Mouse (Mus musculus) bone marrow, adult 2 months (tissue): Measurements from ENCODE around the gene Mpp2. TPM values are rescaled to one million over a fixed set of nuclear protein-coding genes. Genes with fewer than 3 reads are reported as not detected.

Experiments used
- H3K27ac ChIP-seq: fragments of 200-500 bp; 2 replicates; pipeline ENCODE4 v1.5.1; 2012; ENCODE audit warnings: low read depth, mild to moderate bottlenecking, control low read depth, inconsistent platforms, low read length; ENCODE audit not compliant: control insufficient read depth, poor library complexity, insufficient read depth
- H3K4me1 ChIP-seq: fragments of 200-500 bp; 2 replicates; pipeline ENCODE4 v1.6.1; 2011; ENCODE audit warnings: low read length; ENCODE audit not compliant: control insufficient read depth, insufficient read depth
- H3K4me3 ChIP-seq: fragments of 200-500 bp; replicated peaks from 2 replicates; pipeline ENCODE3; 2011; ENCODE audit warnings: mild to moderate bottlenecking, low read depth, low read length, control low read depth; ENCODE audit not compliant: control insufficient read depth
- CTCF ChIP-seq: fragments of 200-500 bp; IDR thresholded peaks from 2 replicates; pipeline ENCODE4 v1.5.1; 2011; ENCODE audit warnings: low read length, control low read depth; ENCODE audit not compliant: control insufficient read depth, insufficient read depth
- POLR2A ChIP-seq: fragments of 200-500 bp; IDR thresholded peaks from 2 replicates; pipeline ENCODE4 v1.6.1; 2011; ENCODE audit warnings: low read depth, mild to moderate bottlenecking, control low read depth, low read length, borderline replicate concordance; ENCODE audit not compliant: control insufficient read depth
- whole genome bisulfite sequencing: fragments of 180-500 bp; shearing (Covaris S2); methylation state at CpG from one replicate; pipeline ENCODE4 v1.1.7; 2018; 5-methylcytosine and 5-hydroxymethylcytosine counted together
- polyA plus RNA-seq: library from polyadenylated mRNA; stranded (reverse); fragments of >200 nt; gene quantifications from 2 replicates; pipeline ENCODE4 v1.2.4, GENCODE M21; 2011; ENCODE audit warnings: low replicate concordance; ENCODE audit not compliant: missing spikeins, insufficient read depth, insufficient read length

The Mpp2 gene
- polyA plus RNA-seq, 1 experiment: 18.2 TPM

DNA sequence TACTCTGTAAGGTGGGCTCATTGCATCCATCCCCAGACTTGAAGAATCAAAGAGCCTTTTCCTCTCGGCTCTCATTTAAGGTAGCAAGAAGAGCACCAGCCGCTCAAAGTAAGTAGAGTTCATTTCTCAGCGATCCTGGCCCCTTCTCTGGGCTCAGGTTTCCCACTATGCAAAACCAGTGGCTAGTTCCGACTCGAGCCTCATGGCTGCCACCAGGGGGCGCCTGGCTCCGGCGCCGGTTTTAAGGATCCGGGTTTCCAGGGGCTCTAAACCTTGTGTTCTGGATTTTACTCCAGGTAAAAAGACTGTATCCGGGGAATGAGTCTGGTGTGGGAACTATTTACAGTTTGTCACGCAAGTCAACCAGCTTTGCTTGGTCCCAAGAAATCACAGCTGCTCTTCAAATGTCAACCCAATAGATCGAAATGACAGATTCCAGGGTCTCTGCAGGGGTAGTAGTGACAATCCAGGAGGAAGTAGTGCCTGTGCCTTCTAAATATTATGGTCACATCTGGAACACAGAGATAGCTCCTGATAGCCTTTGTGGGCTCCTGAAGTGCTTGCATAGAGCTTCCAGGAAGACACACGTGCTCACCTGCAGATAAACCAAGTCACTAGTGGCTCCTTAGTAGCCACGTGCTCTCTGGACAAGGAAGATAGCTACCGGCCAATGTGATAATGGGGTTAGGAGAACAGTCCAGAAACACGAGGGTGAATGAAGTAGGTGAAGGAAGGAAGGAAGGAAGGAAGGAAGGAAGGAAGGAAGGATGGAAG lies 14.4 kb upstream of the Mpp2 start:
- WGBS: 10% methylated on average over 17 of the region's 17 CpGs
- Histone ChIP-seq H3K4me3 (no peak overlapping the region), H3K27ac (no peak overlapping the region), H3K4me1 (no peaks in the 10 kb centered on the region)
- TF ChIP-seq POLR2A (no peak), CTCF (peak; percentile 69)

DNA sequence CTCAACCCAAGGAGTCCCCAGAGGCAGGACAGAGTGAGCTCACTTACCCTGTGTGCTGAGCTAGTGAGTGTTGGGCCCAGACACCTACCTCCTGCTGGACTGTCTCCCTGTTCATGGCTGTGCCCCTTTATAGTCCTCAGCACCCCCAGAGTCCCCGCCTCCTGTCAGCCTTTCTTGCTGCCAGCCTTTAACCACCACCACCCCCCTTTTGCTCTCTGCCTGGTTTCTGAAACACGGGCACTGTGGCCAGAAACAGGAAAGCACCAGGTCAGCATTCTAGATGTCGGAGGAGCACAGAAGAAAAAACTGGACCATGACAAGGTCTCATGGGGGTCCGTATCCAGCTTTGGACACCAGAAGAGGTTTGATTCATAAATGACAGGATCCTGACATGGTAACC lies 12.9 kb upstream of the Mpp2 start, which contains the start of gene Ppy:
TSS of gene Ppy (minus strand) at position 101 of the 400 bp plus-strand sequence.
- TF ChIP-seq CTCF: no peak
- TF ChIP-seq POLR2A: no peak
- no peaks in the 10 kb centered on the region for H3K4me1 ChIP-seq
- 53% methylated on average over 4 of the region's 4 CpGs for WGBS

DNA sequence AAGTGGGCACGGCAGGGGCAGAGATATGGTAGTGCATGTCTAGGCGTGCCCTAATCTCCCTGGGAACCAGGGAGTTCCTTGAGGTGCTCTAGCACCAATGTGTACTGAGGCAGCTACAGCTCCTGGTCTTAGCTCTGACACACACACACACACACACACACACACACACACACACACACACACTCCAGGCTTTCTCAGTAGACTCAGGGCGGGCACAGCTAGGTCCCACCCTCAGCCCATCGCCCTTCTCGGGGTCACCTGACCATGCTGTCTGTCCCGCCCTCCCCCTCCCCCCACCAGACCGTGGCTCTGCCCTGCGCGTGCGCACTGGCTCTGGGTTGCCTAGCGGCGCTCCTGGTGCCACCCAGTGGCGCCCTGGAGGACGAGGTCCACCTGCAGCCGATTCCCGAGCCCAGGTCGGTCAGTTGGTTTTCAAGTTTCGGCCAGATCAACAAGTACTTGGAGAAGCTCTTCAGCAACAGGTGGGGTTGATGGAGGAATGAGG lies 8.6 kb upstream of the Mpp2 start:
- TF ChIP-seq POLR2A (no peak), CTCF (peak; percentile 24; the same call in 1 of the 2 replicates)
- Histone ChIP-seq H3K27ac (no peak overlapping the region), H3K4me1 (no peaks in the 10 kb centered on the region), H3K4me3 (no peak overlapping the region)
- WGBS: 2% methylated on average over 18 of the region's 18 CpGs

More for the DNA sequence above, 12.9 kb upstream of the Mpp2 start, which contains the start of gene Ppy:
- Histone ChIP-seq H3K4me3 (no peak within 1 kb of the TSS), H3K27ac (no peak within 1 kb of the TSS)

DNA sequence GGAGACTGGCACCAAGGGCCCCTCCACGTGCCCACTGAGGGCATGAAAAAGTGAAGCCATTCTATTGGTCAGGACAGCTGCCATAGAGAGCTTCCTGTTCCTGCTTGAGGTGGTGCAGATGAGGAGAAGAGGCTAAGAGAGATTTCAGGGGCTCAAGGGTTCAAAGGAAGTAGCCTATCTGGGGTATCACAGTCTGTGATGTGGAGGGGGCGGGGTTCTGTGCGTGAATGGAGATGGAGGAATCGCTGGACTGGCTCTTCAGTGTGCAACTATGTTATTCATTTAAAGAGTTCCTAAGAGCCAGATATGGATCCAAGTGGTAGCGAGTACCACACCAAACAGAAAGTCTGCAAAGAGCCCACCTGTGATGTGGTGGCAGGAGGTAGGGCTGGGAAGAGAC lies 8.1 kb upstream of the Mpp2 start:
- no peak for TF ChIP-seq CTCF
- no peak for TF ChIP-seq POLR2A
- H3K4me1 ChIP-seq: no peaks in the 10 kb centered on the region

DNA sequence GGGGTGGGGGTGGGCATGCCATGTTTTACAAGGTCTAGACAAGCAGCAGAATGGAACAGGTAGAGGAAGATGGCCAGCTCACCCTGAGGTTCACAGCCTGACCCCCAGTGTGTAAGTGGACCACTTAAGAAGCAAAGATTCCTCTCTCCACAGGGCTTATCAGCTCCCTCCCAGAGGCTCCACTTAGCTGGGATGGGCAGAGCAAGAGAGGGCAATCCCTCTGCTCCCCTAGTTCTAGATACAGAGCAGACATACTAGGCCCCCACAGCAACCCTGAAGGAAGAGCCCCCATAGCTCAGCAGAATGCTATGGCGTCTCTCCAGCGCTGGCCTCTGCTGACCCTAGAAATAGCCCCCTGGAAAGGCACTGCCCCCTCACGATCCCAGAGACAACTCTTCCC lies 7.4 kb upstream of the Mpp2 start:
- H3K4me1 ChIP-seq: no peaks in the 10 kb centered on the region
- H3K4me3 ChIP-seq: no peak overlapping the region
- TF ChIP-seq POLR2A (no peak), CTCF (no peak)
- no peak overlapping the region for H3K27ac ChIP-seq
- WGBS: 86% methylated on average over 3 of the region's 3 CpGs

More for the DNA sequence above, 8.1 kb upstream of the Mpp2 start:
- 45% methylated on average over 5 of the region's 5 CpGs for WGBS
- no peak overlapping the region for H3K27ac ChIP-seq
- H3K4me3 ChIP-seq: no peak overlapping the region

DNA sequence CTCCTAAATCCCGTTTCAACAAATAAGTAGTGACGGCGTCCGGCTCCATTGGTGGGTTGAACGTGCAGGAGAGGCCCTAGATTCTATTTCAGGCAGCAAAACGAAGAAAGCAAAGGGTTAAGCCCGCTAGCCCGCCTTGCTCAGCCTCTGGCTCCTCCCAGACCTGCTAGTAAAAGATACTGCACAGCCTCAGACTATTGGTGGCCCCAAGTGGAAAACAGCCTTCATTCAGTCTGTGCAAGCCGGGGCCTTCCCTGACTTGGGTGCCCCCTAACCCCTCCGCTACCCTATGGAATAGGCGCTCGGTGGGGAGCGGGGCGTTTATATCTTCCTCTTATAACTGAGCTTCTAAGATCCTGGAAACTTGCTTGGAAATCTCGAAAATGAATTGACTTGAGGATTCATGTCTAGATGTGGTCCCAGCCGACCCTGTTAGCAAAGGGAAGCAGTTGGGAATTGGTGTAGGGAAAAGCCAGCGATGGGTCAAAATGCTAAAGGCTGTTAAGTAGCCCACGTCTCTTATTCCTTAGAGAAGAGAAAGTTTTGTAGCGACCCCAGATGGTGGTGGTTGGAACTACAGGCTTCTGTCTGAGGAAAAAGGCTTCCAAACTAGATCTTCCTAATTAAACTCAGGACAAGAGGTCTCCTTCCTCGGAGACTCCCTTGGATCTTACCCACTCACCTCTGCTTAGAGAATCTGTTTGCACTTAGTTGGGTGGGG lies 933 bp upstream of the Mpp2 start:
- H3K27ac ChIP-seq: peak overlapping the region; percentile 40
- 1% methylated on average over 20 of the region's 20 CpGs for WGBS
- no peak overlapping the region for H3K4me3 ChIP-seq
- TF ChIP-seq CTCF (no peak), POLR2A (no peak)
- no peaks in the 10 kb centered on the region for H3K4me1 ChIP-seq

DNA sequence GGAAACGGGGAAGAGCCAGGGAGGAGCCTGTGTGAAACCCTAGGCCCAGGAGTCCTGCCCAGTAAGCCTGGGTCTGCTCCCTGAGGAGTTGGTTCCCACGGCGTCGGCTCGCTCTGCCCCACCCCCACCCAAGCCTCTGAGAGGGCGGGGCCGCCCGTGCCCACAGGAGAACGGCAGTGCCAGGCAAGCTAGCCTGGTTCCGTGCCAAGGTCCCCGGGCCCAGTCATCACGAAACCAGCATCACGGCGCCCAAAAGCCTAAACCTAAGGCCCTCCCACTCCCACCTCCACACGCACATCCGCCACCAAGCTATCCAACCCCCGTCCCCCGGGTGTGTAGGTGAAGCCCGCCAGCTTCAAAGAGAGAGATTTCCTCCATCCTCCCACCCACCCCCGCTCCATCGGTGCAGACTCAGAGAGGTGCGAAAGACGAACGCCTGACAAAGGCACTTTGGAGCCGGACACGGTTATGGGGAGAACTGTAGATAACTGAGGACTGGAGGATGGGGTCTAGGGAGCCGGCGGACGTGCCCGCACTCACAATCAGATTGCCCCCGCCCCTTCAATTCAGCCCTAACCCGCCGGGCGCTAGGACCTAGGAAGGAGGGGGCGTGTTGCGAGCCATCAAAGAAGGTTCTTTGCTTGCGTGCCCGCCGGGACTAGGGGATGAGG lies 1.1 kb downstream of the Mpp2 start:
- WGBS: under 1% methylated on average over 39 of the region's 39 CpGs
- no peak for TF ChIP-seq POLR2A
- TF ChIP-seq CTCF: no peak
- Histone ChIP-seq H3K27ac (peak overlapping the region; percentile 51; the same call in 1 of the 2 replicates), H3K4me3 (peak overlapping the region; percentile 90), H3K4me1 (no peaks in the 10 kb centered on the region)

DNA sequence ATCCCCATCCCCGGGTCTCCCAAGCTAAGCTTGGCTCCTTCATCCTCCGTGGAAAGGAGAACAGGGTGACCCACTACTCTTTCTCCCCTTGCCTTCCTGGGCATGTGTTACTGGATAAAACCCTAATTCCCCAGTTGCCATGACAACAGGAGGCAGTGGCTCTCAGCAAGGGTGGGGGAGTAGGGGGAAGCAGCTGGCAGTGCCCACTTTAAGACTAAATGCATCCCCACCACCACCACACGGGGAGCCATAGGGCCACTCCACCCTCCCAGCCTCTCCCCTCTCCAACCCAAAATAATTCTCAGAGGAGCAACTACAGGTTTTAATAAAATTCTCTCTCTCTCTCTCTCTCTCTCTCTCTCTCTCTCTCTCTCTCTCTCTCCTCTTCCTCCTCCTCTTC lies 2.0 kb downstream of the Mpp2 start:
- 32% methylated on average over 3 of the region's 3 CpGs for WGBS
- TF ChIP-seq CTCF (0 out of 2 replicates have a peak, but pooled peaks have one; percentile 6), POLR2A (no peak)
- Histone ChIP-seq H3K4me1 (no peaks in the 10 kb centered on the region), H3K27ac (no peak overlapping the region), H3K4me3 (no peak overlapping the region)
